Mouse (Mus musculus): ENCODE measurements around the gene Zfp853.

The Zfp853 gene

DNA sequence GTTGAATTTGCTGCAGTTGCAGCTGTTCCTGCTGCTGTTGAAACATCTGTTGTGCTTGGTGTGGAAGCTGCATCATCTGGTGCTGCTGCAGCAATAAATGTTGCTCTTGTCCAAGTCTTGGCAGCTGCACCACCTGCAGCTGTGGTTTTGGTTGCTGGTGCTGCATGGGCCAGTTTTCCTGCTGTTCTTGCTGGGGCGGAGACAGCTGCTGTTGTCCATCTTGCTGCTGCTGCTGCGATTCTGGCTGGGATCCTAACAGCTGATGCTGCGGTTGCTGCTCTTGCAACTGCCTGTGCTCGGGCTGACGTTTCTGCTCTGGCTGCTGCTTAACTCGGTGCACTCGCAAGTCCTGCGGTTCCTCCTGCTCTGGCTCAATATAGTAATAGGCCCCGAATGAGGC lies 4.1 kb downstream of the Zfp853 start:
- no peak for DNase-seq

DNA sequence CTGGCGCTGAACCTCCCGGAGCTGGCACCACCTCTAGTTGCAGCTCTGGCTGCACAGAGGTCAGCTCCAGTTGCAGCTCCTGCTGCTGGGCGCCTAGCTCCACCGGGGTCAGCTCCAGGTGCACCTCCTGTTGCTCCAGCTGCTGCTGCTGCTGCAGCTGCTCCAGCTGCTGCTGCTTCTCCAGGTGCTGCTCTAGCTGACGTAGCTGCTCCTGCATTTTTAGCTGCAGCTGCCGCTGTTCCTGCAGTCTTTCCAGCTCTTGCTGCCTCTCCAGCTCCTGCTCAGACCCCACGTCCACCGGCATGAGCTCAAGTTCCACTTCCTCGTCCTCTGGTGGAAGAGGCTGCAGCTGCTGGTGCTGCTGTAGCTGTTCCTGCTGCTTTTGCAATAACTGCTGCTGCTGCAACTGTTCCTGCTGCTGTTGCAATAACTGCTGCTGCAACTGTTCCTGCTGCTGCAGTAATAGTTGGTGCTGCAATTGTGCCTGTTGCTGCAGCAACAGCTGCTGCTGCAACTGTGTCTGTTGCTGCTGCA lies 5.0 kb downstream of the Zfp853 start:
- no peak for DNase-seq

DNA sequence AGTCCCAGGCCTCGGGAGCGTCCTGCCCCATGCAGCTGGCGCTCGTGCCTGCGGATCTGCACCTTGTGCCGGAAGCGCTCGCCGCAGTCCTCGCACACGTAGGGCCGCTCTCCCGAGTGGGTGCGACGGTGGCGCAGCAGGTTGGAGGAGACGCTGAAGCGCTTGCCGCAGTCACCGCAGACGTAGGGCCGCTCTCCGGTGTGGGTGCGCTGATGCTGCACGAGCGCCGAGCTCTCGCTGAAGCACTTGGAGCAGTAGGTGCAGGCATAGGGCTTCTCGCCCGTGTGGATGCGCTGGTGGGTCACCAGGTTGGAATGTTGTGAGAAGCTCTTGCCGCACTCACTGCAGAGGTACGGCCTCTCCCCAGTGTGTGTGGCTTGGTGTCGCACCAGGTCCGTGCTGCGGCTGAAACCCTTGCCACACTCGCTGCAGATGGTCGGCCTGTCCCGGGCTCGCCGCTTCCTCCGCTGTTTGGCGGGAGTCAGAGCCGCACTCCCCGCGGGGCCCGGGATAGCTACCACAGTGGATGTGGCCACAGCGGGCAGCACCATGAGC lies 5.6 kb downstream of the Zfp853 start:
- DNase-seq: peak; percentile 30 to 45

DNA sequence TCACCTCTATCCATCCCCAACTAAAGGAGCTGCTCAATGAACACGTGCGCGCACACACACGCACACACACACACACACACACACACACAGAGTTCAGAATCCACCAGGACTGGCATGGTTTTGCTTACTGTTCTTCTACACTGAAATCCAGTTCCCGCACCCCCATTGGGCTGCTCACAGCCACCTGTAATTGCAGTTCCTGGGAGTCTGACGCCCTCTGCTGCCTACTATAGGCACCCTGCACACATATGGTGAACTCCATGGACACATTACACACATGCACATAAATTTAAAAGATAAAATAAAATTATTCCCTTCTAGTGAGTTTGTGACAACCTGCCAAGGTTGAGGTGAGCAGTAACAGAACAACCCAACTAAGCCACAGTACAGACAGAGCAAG lies 8.7 kb downstream of the Zfp853 start:
- no peak for DNase-seq

DNA sequence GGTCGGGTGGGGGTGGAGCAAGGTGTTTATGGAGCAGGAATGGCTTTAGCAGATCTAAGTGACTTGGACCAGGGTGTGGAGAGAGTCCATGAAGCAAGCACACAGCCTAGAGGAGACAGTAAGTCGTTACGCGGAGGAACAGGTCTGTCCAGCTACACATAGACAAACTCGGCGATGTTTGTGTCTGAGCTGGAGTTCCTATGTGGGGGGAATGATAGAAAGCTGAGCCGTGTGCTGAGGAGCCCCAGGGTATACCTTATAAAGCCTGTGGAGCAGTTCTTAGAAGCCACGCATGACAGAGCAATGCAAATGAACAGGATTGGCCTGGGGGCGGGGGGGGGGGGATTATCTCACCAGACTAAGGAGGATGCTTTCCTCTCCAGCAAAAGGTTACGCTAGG lies 14.2 kb downstream of the Zfp853 start:
- DNase-seq: no peak

DNA sequence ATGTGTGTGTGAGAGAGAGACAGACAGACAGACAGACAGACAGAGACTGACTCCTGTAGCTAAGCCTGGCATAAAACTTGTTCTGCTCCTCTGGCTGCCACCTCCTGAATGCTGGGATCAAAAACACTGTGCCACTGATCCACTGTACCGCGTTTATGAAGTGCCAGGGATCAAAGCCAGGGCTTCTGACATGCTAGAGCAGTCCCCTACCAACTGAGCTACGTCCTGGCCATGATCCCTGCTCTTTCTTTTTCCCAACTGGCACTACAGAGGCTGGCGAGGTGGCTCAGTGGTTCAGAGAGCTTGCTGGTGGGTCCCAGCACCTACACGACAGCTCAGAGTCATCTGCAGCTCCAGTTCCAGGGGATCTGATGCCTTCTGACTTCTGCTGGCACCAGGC lies 17.7 kb downstream of the Zfp853 start:
- no peak for DNase-seq

DNA sequence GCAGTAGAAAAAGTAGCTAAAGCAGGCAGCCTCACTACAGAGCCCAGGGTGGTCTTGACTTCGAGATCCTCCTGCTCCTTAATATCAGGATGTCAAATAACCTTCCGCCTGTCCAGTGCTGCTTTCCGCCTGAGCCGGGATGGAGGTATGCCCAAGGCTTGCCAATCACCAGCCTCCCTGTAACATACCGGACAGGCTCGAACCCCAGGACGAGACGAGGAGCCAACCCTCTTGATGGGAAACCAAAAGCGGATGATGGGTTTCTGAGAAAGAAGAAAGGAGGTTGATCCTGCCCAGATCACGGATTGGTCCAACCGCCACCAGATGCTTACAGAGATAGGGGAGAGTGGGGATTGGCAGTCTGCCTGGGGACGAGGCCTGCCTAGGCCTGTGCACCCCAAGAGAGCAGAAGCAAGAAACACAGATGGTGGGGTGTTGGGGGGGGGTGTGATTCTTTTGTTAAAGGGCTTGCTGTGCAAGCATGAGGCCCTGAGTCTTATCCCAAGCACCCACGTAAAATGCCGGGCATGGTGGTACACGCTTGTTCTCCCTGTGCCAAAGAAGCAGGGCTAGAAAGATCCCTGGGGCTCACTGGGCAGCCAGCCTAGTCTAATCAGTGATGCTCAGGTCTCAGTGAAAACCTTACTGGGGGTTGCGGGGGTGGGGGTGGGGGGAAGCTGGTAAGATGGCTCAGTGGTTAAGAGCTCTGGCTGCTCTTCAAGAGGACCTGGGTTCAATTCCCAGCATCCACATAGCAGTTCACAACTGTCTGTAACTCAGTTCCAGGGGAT lies 20.7 kb downstream of the Zfp853 start:
- no peak for DNase-seq

DNA sequence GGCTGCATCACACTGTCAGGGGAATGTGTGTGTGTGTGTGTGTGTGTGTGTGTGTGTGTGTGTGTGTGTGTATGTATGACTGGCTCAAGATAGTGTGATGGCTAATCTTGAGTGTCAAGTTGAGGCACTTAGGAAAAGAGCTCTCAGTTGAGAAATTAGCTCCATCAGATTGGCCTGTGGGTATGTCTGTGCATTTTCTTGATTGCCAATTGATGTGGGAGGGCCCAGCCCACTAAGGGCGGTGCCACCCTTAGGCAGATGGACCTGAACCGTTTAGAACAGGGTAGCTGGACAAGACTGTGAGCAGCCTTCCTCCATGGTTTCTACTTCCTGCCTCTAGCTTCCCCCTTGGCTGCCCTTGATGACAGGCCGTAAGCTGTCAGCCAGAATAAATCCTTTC lies 21.3 kb downstream of the Zfp853 start:
- DNase-seq: no peak

DNA sequence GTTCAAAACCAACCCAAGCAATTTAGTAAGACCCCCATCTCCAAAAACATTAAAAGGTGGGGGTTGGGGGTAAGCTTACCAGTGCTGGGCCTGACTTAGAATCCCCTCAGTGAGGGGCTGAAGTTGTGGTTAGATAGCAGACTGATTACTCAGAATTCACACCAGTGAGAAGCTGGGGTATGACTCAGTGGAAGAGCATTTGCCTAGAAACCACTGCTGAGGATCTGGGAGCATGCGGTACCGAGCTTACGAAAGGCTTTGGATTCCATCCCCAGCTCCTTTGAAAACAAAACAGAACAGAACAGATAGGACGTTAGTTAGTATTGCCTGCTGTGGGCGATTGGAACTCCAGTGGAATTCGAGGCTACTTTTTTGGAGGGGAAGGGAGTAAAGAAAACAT lies 21.8 kb downstream of the Zfp853 start:
- no peak for DNase-seq

DNA sequence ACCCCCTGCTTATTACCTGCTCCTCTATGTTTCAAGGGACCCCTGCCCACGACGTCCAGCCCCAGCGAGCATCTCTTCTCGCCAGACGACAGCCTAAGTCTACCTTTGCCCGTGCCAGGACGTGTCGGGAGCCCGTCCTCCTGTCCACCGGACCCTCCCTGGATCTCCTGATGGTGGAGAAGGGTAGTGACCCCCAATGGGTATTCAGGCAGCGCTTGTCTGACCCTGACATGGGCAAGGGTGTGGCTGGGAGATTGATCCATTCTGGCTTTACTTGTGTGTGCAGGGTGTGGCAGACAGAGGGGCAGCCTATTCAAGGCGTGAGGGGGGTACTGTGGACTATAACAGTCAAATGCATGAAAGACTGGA lies 23.3 kb downstream of the Zfp853 start:
- no peak for DNase-seq

DNA sequence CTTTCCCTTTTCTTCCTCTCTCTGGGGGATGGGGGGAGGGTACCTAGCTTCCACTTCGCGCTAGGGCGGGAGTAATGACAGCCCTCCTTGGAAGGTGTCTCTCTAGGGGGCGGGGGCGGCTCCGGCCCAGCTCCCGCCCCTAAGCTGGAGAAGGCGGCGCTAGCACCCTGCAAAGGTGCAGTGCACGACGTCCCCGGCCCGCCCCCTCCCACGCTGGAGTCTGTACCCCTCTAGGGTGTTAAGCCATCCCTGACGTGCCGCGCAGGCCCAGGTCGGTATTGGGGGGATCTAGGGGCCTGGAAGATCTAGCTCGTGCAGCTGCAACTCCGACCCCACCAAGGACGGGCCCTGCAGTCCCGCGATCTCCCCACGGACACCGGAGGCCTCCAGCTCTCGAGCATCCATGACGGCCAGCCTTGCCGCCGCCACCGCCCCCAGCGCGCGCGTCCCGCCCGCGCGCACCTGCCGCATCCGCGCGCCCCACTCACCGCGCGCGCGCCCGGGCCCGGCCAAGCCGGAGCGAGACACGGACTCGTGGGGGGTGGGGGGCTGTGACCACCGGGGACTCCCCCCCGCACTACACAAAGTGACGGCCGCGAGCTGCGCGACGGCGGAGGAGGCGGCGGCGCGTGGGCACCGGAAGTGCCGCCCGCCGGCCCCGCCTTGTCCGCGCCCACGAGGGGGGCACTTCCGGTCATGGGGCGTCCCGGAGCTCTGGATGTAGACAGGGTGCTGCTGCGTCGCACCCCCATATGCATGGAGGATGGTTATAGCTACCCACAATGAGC lies 23.9 kb downstream of the Zfp853 start, which contains the start of gene Zfp316:
Gene Zfp316 (minus strand): TSS at position 660 of the 788 bp plus-strand sequence.
- DNase-seq: peak; percentile 41 to 52

DNA sequence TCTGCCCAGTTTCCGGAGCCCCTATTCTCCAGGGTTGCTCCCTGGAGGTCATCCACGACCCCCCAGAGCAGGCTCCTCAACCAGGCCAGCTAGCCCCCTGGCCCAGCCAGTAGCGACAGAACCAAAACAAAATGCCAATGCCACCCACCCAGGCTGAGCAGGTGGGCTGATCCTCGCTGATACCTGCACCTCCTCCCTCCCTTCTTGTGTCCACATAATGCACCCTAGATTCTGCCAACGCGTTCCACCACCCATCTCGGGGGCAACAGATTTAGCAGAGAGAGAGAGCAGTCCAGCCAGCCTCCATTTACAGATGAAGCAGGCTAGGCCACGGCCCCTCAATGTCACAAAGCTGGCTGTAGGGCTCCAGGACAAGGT lies 24.4 kb downstream of the Zfp853 start:
- no peak for DNase-seq

DNA sequence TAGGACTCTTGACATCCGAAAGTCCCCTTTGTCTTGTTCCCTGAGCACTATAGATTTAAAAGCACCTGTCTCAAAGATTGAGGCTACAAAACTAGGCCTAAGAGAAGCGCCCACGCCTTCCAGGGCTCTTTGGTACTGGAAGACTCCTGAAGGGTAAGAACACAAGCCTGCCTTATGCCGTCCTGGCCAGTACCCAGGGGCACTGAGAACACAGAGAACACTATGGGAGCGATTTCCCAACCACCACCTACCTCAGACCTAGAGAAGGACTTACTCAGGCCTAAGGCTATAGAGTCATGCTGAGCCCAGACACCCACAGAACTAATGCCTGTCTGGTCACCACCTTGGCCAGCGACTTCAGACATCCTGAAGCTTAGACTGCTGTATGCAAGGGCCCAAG lies 26.6 kb downstream of the Zfp853 start:
- no peak for DNase-seq

DNA sequence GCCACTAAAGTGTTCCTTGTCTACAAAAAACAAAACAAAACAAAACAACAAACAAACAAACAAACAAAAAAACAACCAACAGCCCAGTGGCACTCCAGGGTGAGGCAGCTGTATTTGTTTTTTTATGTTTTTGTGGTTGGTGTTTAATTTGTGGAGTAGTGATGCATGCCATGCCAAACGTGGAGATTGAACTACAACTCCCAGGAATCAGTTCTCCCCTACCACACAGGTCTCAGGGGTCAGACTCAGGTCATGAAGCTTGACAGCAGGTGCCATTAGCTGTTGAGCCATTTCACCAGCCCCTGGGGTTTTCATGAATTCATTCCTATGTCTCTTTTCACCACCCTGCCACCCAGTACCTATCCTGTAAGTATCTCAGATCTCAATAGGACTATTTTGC lies 28.0 kb downstream of the Zfp853 start:
- DNase-seq: no peak

DNA sequence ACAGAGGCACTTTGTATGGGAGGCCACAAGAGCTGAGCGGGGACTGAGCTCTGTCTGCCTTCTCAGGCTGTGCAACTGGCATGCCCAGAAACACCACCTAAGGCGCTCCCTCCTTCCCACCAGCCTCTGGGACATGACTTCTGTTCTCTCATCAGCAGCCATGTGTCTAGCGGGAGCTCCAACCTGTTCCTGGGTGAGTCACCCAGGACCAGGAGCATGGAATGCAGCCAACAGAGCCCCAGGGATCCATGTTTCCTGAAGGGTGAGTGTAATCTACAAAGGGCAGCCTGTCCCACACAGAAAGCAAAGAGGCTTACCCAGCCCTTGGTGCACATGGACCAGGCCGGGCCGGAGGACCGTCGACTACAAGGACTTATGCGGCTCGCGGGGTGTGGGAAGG lies 28.7 kb downstream of the Zfp853 start:
- no peak for DNase-seq

DNA sequence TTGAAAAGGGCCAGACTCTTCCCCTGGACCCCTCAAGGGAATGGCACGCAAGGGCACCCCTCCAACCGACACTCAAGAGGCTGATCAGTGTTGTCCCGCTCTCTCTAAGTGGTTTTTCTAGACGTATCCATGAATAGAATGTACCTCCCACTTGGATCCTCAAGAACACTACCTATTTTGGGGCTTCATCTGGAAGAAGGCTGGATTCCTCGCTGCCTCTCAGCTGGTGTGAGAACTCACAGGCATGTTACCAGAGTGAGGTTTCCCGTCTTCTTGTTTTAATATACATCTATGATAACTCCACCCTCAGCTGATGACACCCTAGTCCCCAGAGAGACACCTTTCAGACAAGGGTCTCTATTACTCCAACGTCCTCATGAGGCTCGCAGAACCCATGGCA lies 31.8 kb downstream of the Zfp853 start:
- no peak for DNase-seq

DNA sequence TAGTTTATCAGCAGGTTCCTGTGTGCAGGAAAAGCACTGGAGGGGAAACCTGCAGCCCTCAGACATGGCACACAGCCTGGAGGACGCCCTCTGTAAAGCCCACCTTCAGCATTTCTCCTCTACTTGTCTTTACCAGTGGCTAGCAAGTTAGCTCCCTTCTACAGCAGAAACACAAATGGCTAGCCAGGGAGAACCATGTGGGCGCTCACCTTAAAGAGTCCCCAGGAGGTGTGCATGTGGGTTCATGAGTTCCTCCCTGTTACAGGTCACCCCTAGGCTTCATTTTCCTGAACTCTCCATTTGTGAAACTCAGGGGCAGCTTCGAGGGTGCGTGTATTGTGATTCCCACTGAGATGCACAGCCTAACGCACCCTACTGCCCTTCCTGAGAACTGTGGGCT lies 37.6 kb downstream of the Zfp853 start:
- DNase-seq: no peak

DNA sequence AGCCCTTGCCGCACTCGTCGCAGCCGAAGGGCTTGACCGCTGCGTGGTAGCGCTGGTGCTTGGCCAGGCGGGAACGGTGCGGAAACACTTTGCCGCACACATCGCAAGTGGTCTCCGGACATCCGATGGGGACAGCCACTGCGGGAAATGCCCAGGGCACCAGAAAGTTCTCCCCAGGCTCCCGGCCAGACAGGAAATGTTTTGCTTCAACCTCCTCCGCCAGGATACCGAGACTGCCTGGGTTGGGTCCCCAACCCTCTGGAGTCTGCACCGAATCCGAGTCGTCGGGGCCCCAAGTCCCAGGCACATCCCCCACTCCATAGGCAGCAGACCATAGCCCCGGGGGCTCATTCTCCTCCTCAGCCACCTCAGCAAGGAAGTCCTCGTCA lies 38.3 kb downstream of the Zfp853 start:
- DNase-seq: no peak

DNA sequence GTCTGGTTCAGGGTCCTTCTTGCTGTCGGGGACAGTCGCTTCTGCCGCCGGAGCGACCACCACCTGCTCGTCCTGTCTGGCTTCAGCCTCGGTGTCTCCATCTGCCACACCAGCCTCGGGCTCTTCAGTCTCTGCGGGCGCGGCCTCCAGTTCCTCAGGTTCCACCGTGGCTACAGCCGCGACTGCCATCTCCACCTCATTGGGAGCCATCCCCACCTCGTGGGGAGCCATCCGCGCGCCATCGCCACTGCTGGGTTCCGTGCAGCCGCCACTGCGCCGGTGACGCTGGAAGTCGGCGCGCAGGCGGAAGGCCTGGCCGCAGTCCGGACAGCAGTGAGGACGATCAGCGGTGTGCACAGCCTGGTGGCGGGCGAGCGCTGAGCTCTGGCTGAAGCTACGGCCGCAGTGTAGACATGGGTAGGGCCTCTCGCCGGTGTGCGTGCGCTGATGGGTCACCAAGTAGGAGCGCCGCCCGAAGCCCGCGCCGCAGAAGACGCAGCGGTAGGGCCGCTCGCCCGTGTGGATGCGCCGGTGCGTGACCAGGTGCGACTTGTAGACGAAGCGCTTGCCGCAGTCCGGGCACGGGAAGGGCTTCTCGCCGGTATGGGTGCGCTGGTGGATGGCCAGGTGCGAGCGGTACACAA lies 38.8 kb downstream of the Zfp853 start:
- DNase-seq: no peak

DNA sequence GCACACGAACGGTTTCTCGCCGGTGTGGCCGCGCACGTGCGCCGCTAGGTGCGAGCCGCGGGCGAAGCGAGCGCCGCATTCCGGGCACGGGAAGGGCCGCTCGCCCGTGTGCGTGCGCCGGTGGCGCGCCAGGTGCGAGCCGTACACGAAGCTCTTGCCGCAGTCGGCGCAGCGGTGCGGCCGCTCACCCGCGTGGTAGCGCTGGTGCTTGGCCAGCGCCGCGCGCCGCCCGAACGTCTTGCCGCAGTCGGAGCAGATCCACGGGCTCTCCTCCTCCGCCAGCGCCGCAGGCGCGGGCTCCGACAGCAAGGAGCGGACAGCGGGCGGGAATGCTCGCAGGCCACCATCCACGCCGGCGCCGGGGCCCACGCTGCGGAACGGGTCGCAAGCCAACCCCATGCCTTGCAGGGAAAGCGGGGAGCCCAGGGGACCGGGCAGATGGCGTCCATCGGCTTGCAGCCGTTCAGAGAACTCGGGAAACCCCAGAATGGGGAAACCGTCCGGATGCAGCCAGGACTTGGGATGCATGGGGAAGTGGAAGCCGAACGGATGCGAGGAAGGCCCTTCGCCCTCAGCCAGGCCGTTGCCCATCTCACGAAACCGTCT lies 39.4 kb downstream of the Zfp853 start:
- DNase-seq: no peak

DNA sequence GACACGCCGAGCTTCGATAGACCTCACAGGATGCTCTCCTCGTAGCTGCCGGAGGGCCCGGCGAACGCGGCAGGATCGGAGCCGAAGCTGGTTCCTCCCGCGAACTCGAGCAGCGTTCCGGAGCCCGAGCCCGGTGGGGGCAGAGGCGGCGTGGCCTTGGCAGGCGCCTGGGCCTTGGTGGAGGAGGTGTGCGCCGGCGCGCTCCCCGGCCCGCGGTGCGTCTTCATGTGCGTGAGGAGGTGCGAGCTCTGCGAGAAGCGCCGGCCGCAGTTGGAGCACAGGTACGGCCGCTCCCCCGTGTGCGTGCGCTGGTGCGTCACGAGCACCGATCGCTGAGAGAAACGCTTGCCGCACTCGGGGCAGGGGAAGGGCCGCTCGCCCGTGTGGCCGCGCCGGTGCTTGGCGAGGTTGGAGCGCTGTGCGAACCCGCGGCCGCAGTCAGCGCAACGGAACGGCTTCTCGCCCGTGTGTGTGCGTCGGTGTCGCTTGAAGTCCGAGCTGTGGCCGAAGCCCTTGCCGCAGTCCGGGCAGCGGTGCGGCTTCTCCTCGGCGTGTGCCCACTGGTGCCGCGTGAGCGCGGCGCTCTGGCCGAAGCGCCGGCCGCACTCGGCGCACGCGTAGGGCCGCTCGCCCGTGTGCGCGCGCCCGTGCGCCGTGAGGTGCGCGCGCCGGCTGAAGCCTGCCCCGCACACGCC lies 40.1 kb downstream of the Zfp853 start:
- DNase-seq: no peak

DNA sequence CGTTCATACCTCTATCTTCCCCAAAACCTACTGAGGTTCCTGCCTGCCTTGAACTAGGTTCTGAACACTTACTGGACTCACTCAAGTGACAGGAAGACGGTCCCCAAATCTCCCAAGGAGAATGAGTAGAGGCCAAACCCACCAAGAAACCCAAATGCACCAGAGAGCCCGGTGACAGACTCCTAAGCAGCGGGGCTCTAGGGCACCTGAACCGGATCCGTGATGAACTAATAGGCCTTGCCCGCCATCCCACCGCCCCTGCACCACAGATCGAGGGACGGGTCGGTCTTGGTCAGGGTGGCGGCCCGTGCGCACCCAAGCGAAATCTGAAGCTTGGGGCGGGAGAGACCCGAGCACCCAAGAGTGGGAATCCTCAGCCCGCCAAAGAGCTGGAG lies 40.6 kb downstream of the Zfp853 start:
- DNase-seq: no peak
